Mouse (Mus musculus): ENCODE measurements around the gene Tle4. TPM values are rescaled to one million over a fixed set of nuclear protein-coding genes. Genes with fewer than 3 reads are reported as not detected.

Gene Tle4
- total and polyA plus RNA-seq, 3 experiments: 18.9 to 27.7 (median 23.4) TPM

GRCm38 (mm10) chr19:14600354-14600753, 2.5 kb upstream of the Tle4 start:
- dilution Hi-C loops (cut with MboI; ENCODE audit: extremely low pct_ligation_motif_present, extremely low pct_unique_long_range_greater_than_20kb, low sequenced_read_pairs): no loop called here
- Histone ChIP-seq H3K4me3 (replicated peaks in 1 of 3; ENCODE audit: low read depth in 2 of 3, low read length in 2 of 3, poor library complexity in 1 of 3) (no peak overlapping the region), H3K9ac (ENCODE audit: insufficient read depth, low read depth) (no peak overlapping the region), H3K27me3 (replicated peaks) (peaks cover 8% of the 10 kb centered on the region), H3K27ac (ENCODE audit: insufficient read depth, low read depth) (no peak overlapping the region), H3K79me2 (replicated peaks; ENCODE audit: control insufficient read depth, extremely low read depth, insufficient read depth, poor library complexity, severe bottlenecking) (peaks cover 21% of the 10 kb centered on the region), H3K4me1 (ENCODE audit: control insufficient read depth in 1 of 2, insufficient read depth in 2 of 2) (peaks cover 2 to 5% of the 10 kb centered on the region in 2 experiments; a peak in 1 of 4 replicates), H3K4me2 (ENCODE audit: insufficient read depth, low read depth, poor library complexity, severe bottlenecking) (no peak overlapping the region), H3K9me3 (replicated peaks; ENCODE audit: low read length) (no peaks in the 10 kb centered on the region), H3K36me3 (replicated peaks in 1 of 2; ENCODE audit: control insufficient read depth in 1 of 2, insufficient read depth in 1 of 2, low read length in 1 of 2) (peaks cover under 1 to 3% of the 10 kb centered on the region in 2 experiments)
- no peak for TF ChIP-seq UBTF (IDR thresholded peaks at IDR 0.05; ENCODE audit: low read depth, low read length)
- TF ChIP-seq USF2 (conservative IDR thresholded peaks at IDR 0.05; ENCODE audit: low read depth, low read length): no peak
- TF ChIP-seq JUN (IDR thresholded peaks at IDR 0.05; ENCODE audit: insufficient read depth, low read depth, low read length): no peak
- no peak for TF ChIP-seq CHD1 (IDR thresholded peaks at IDR 0.05; ENCODE audit: low read depth, low read length)
- no peak for TF ChIP-seq MAX (IDR thresholded peaks at IDR 0.05; ENCODE audit: low read length)
- TF ChIP-seq SMC3 (IDR thresholded peaks at IDR 0.05; ENCODE audit: low read depth, low read length): no peak
- TF ChIP-seq MXI1 (IDR thresholded peaks at IDR 0.05; ENCODE audit: low read depth, low read length): no peak
- no peak for TF ChIP-seq CTCF (conservative IDR thresholded peaks at IDR 0.05 in 1 of 2, IDR thresholded peaks at IDR 0.05 in 1 of 2; ENCODE audit: low read depth in 2 of 2, low read length in 2 of 2)
- TF ChIP-seq PAX5 (IDR thresholded peaks at IDR 0.05; ENCODE audit: low read length): no peak
- TF ChIP-seq EP300 (IDR thresholded peaks at IDR 0.05; ENCODE audit: low read length): no peak
- no peak for TF ChIP-seq BHLHE40 (IDR thresholded peaks at IDR 0.05; ENCODE audit: low read depth, low read length)
- TF ChIP-seq RAD21 (IDR thresholded peaks at IDR 0.05; ENCODE audit: low read depth, low read length): no peak
- no peak for TF ChIP-seq TCF12 (IDR thresholded peaks at IDR 0.05; ENCODE audit: low read depth, low read length)
- no peak for TF ChIP-seq ZNF384 (IDR thresholded peaks at IDR 0.05; ENCODE audit: low read depth, low read length)
- in situ Hi-C loops (cut with MboI; ENCODE audit: low pct_ligation_motif_present, low pct_unique_long_range_greater_than_20kb, low sequenced_read_pairs): no loop called here
- DNase-seq (ENCODE audit: extremely low read depth): no peak

- peaks cover 26% of the 10 kb centered on the region for H3K79me2 ChIP-seq (replicated peaks; ENCODE audit: control insufficient read depth, extremely low read depth, insufficient read depth, poor library complexity, severe bottlenecking)
- H3K9ac ChIP-seq (ENCODE audit: insufficient read depth, low read depth): no peak overlapping the region
- in situ Hi-C loops (cut with MboI; ENCODE audit: low pct_ligation_motif_present, low pct_unique_long_range_greater_than_20kb, low sequenced_read_pairs): loop anchor here (25.0 kb wide), 1 partner anchor 613 kb away; no protein-coding TSS in a partner anchor
- no peak overlapping the region for H3K4me3 ChIP-seq (replicated peaks in 1 of 3; ENCODE audit: low read depth in 2 of 3, low read length in 2 of 3, poor library complexity in 1 of 3)
- peaks cover 2 to 4% of the 10 kb centered on the region in 2 experiments for H3K36me3 ChIP-seq (replicated peaks in 1 of 2; ENCODE audit: control insufficient read depth in 1 of 2, insufficient read depth in 1 of 2, low read length in 1 of 2)
- peaks cover 2 to 5% of the 10 kb centered on the region in 2 experiments; a peak in 2 of 4 replicates for H3K4me1 ChIP-seq (ENCODE audit: control insufficient read depth in 1 of 2, insufficient read depth in 2 of 2)
- peaks cover 8% of the 10 kb centered on the region for H3K27me3 ChIP-seq (replicated peaks)
- dilution Hi-C loops (cut with MboI; ENCODE audit: extremely low pct_ligation_motif_present, extremely low pct_unique_long_range_greater_than_20kb, low sequenced_read_pairs): no loop called here
- no peak for DNase-seq (ENCODE audit: extremely low read depth)
- H3K27ac ChIP-seq (ENCODE audit: insufficient read depth, low read depth): no peak overlapping the region
- TF ChIP-seq SMC3 (IDR thresholded peaks at IDR 0.05; ENCODE audit: low read depth, low read length): no peak
- TF ChIP-seq MAX (IDR thresholded peaks at IDR 0.05; ENCODE audit: low read length): no peak
- H3K4me2 ChIP-seq (ENCODE audit: insufficient read depth, low read depth, poor library complexity, severe bottlenecking): no peak overlapping the region
- no peaks in the 10 kb centered on the region for H3K9me3 ChIP-seq (replicated peaks; ENCODE audit: low read length)
These were observed 2.0 kb upstream of the Tle4 start for GRCm38 (mm10) chr19:14599851-14600251.
